Mouse (Mus musculus): ENCODE measurements around the gene Epo. TPM values are rescaled to one million over a fixed set of nuclear protein-coding genes. Genes with fewer than 3 reads are reported as not detected.

The Epo gene
- total RNA-seq, 2 experiments from 2014 or later: not detected

DNA sequence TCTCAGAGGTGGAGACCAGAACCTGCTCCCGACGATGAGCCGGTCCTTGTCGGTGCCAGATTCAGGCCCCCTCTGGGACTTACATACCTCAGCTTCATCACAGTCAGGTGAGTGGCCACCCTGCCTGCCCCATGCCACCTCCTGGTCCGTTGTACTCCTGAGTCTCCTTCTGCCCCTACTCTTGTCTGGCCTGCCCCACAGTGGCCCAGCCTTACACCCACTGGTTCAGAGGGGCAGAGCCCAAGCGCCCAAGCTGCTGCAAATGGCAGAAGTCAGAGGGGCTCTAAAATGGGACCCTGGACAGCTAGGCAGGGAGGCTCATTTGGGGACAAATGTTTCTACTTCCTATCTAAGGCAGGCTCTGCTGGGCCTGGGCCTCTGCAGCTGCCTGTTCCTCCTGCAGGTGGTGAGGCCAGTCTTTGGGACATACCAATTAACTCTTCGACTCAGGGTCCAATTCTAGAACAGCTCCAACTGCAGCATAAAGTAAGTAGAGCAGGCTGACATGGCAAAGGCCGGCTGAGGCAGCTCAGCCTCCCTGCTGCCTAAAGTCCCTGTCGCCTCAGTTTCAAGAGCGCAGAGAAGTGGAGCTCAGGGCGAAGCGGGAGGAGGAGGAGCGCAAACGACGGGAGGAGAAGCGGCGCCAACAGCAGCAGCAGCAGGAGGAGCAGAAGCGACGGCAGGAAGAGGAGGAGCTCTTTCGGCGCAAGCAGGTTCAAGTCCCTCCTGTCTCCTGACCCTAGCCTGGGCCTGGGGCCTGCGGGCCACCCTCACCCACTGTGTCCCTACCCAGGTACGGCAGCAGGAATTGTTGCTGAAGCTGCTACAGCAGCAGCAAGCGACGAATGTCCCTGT is 9.4 kb downstream of the Epo start:
- DNase-seq: no peak
- intact Hi-C loops (cut with DNase I): no loop called here

DNA sequence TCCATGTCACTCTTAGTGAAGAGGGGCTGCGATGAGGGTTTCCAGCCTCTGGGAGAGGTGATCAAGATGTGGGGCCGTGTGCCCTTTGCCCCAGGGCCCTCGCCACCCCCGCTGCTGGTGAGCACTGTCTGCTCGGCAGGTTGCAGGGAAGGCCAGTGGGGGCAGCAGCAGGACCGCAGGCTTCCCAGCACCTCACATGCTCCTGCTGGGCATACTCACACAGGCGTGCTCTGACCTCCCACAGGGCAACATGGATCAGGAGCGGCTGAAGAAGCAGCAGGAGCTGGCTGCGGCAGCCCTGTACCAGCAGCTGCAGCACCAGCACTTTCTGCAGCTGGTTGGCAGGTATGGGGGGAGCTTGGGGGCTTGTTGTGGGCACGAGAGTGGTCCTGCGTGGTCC is 10.3 kb downstream of the Epo start:
- no peak for DNase-seq
- intact Hi-C loops (cut with DNase I): no loop called here

- intact Hi-C loops (cut with DNase I): no loop called here
Measured at GRCm38 (mm10) chr5:137521861-137522260, 11.2 kb downstream of the Epo start.

GRCm38 (mm10) chr5:137519691-137520550 is 13.1 kb downstream of the Epo start:
- intact Hi-C loops (cut with DNase I): loop anchor here (5.0 kb wide), 1 partner anchor 112 kb away; no protein-coding TSS in a partner anchor

More at GRCm38 (mm10) chr5:137521861-137522260, 11.2 kb downstream of the Epo start:
- no peak for DNase-seq

DNA sequence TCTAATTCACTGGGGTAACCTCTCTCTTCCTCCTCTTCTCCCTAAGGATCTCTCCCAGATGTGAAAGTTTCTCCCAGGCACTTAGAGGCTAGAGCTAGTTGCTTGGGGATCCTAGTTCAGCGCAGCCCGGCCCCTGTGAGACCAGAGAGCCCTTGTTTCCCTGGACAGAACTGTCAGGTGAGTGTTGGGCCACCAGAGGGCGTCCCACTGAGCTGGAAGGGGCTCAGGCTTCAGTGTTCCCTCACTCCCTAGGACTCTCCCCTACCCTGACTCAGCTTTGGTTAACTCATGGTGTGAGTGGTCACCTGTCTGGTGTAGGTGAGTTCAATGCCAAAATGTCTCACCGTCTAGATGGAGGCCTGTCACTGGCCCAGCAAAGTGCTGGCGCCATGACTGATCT is 14.6 kb downstream of the Epo start, which contains the start of gene Gigyf1:
Gene Gigyf1 (plus strand): TSS at position 113 of the 400 bp plus-strand sequence.
- peak in 1 of 2 experiments; percentile 52 for DNase-seq
- intact Hi-C loops (cut with DNase I): loop anchor here (5.0 kb wide), 1 partner anchor 114 kb away; no protein-coding TSS in a partner anchor

More at GRCm38 (mm10) chr5:137519691-137520550, 13.1 kb downstream of the Epo start:
- DNase-seq: no peak

- DNase-seq: no peak
- intact Hi-C loops (cut with DNase I): loop anchor here (5.0 kb wide), 3 partner anchors 117 to 242 kb away; no protein-coding TSS in a partner anchor
Measured at GRCm38 (mm10) chr5:137514811-137515210, 18.2 kb downstream of the Epo start.

DNA sequence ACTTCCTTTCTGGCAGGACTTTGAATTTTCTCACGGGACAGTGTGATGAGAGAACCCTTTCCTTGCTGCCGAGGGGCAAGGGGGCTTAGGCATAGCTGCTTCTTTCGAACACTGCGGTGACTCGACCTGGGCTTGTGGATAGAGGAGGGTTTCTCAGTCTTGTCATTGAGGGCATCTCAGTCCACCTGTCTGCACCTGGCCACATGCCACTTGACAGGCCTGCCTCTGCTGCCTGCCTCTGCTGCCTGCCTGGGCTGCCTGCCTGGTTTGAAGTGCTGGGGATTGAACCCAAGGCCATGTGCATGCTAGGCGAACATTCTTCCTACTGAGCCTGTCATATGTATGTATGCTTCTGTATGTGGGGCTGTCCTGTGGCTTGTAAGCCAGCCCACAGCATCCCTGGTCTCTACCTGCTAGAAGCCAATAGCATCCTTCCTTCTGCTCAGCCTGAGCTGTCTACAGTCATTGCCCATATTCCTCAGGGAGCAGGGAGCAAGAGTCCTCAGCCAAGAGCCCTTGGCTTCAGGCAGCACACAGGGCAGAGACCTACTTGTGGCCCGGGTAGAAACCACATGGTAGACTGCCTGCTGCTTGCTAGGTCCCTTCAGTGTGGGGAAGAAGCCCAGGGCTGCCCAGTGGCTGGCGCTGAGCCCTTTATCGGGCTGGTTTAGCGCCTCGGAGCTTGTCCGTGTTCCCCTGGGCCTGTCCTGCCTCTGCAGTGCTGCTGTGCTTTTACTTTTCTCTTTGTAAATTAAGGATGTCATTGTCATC is 18.9 kb downstream of the Epo start:
- intact Hi-C loops (cut with DNase I): loop anchor here (5.0 kb wide), 2 partner anchors 138 to 243 kb away; no protein-coding TSS in a partner anchor
- no peak for DNase-seq

DNA sequence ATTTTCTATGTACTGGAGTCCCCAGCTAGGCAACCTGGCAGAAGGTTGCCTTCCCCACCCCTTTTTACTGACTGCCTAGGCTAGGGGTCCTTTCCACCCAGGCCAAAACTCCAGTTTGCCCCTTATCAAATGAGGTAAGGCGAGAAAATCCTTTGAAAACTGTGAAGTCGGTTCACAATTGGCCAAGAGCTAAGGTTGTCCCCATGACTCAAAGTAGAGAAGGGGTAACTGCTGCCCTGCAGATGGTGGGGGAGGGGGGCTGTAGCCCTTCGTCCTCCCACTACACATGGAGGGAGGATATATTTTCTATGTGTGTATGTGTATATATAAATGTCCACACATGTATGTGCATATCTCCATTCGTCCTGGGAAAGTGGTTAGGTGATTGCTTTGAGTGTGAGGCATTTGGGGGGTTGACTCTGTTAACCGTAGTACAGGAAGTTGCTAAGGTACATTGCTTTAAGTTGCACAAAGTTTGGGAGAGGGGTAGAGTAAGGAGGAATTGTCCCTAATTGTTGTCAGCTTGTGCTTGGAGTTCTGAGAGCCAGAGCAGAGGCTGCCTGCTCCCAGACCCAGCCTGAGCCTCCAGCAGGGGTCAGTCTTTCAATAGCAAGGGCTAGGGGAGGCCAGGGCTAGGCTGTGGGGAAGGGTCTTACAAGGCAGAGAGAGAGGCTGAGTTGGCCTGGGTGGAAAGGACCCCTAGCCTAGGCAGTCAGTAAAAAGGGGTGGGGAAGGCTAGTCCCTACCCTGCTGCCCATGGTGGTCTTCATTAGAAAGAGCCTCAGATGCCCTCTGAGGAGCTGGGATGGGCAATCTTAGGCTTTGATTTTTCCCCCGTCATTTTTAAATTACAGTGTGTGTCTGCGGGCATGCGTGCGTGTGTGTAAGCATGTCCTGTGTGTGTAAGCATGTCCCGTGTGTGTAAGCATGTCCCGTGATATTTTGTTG is 19.9 kb downstream of the Epo start:
- intact Hi-C loops (cut with DNase I): loop anchor here (5.0 kb wide), 2 partner anchors 139 to 244 kb away; no protein-coding TSS in a partner anchor

GRCm38 (mm10) chr5:137511706-137512105 is 21.3 kb downstream of the Epo start:
- no peak for DNase-seq
- intact Hi-C loops (cut with DNase I): loop anchor here (5.0 kb wide), 2 partner anchors 141 to 246 kb away; no protein-coding TSS in a partner anchor

More for the DNA sequence above, 19.9 kb downstream of the Epo start:
- DNase-seq: peak in 1 of 2 experiments; percentile 63

- peak in 1 of 2 experiments; percentile 43 for DNase-seq
- intact Hi-C loops (cut with DNase I): loop anchor here (5.0 kb wide), 2 partner anchors 142 to 247 kb away; no protein-coding TSS in a partner anchor
Measured at GRCm38 (mm10) chr5:137510573-137511390, 22.3 kb downstream of the Epo start.

DNA sequence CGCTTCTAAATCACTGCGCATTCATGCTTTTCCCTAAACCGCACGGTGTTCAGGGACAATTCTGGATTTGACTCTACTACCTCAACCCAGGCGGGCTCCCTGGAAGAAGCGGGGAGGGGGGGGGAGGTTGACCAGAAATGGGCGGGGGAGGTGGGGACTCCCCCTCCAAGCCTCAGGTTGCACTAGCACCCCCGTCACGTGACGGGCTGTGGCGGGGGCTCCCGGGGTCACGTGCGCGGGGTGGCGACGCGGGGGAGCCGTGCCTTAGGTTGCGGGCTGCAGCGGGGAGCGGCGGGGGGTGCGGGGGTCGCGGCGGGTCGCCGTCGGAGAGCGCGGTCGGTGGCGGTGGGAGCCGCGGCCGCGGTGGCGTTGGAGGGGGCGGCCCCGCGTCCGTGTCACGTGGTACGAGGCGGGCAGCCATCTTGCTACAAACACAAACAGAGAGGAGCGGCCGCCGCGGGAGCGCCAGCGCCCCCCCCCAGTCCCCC is 23.0 kb downstream of the Epo start:
- intact Hi-C loops (cut with DNase I): loop anchor here (5.0 kb wide), 2 partner anchors 142 to 247 kb away; no protein-coding TSS in a partner anchor
- DNase-seq: peak; percentile 81 to 85

- no peak for DNase-seq
- intact Hi-C loops (cut with DNase I): loop anchor here (5.0 kb wide), 1 partner anchor 212 kb away; the partner anchor contains the start of gene Ufsp1
Measured at GRCm38 (mm10) chr5:137504041-137504440, 29.0 kb downstream of the Epo start.

- intact Hi-C loops (cut with DNase I): loop anchor here (5.0 kb wide), 1 partner anchor 210 kb away; the partner anchor contains the start of gene Ufsp1
Measured at GRCm38 (mm10) chr5:137502667-137503110, 30.4 kb downstream of the Epo start.

DNA sequence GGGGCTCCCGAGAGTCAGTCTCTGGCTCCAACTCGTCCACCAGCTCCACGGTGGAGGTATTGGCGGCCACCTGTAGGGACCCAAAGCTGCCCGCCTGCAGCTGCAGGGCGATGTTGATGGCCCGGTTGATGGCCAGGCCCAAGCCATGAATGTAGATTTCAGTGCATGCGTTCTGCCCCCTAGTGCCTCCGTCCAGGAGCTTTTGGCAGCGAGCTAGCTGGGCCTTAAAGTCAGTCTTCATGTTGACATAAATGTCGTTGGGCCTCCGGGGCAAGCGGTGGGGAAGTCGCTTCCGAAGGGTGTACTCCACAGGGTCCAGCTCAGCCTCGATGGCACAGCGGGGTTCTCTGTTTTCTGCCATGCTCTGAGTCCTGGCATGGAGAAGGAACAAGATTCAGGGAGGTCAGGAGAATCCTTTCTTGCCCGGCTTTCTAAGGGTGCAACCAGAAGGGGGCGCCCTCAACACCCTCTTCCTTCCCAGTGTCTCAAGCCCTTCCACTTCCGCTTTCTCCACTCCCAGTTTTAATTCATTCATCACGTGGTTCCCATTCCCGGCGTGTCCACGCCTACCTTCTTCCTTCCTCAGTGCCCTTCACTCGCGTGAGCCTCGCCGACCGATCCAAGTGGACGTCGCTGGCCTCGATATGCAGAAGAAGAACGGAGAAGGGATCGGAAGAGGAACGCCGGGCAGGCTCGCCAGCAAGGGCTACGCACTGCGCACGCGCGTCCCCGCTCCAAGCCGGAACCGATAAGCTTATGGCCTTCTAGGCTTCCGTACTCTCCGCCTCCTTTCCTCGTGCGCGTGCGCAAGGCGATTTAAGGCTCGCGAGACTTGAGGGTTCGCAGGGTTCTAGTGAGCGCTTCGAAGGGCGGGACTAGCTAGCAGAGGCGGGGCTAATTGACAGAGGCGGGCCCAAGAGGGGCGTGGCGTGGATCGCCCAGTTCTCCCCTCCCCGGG is 31.1 kb downstream of the Epo start, which contains the start of gene Pop7:
Gene Pop7 (minus strand): TSS at position 810 of the 958 bp plus-strand sequence.
- intact Hi-C loops (cut with DNase I): loop anchor here (2.0 to 5.0 kb wide), 2 partner anchors 19 to 210 kb away; partner anchors contain the start of gene Ufsp1
- peak; percentile 100 for DNase-seq

More at GRCm38 (mm10) chr5:137502667-137503110, 30.4 kb downstream of the Epo start:
- DNase-seq: peak; percentile 83 to 87

DNA sequence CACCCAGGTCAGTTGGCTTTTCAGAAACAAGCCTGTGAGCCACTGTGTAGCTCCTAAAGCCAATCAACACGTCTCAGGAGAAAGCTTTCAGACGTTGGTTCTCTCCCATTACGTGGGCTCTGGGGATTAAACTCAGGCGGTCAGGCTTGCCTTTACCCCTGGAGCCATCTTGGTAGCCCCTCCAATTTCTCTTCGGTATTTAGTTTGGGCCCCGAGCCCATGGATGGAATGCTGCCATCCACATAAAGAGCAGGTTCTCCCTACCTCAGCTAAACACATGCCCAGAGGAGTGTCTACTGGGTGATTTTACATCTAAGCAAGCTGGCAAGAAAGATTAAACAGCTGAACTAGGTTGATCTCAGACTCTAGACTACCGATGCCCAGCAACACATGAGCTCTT is 32.9 kb downstream of the Epo start:
- intact Hi-C loops (cut with DNase I): loop anchor here (2.0 to 5.0 kb wide), 2 partner anchors 17 to 208 kb away; partner anchors contain the start of gene Ufsp1
- no peak for DNase-seq

DNA sequence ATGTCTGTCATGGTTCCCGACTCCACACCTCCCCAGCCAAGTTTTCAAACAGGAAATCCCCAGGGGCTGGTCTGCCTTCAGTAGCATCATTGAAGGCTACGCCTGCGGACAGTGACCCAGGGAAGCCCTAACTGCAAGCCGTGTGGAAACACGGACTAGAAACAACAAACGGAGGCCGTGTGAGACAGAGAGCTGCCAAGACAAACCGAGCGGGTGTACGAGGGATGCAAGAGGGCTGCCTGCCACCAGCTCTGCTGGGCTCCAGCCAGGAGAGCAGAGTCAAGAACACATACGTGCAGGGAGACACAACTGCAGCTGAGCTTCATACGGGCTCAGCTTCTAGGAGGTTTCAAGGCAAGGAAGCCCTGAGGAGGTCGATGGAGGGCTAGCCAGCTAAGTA is 39.2 kb downstream of the Epo start:
- peak; percentile 54 for DNase-seq
- intact Hi-C loops (cut with DNase I): no loop called here

Data from heart, postnatal 14 days (tissue).